Mouse (Mus musculus) lung, postnatal 0 days (tissue): ENCODE measurements around the gene Klf6. TPM values are rescaled to one million over a fixed set of nuclear protein-coding genes. Genes with fewer than 3 reads are reported as not detected.

Source experiments
- ATAC-seq: fragments of 200-750 bp; cut with Nextera tagmentation; 2 replicates; pipeline ENCODE4 v1.8.0; 2017; ENCODE audit warnings: moderate library complexity
- DNase-seq: peaks from one replicate; pipeline ENCODE4 v3.0.0-alpha.2; 2016; ENCODE audit warnings: low spot score
- H3K27ac ChIP-seq: fragments of 300-500 bp; sonication (generic); 2 replicates; pipeline ENCODE4 v1.5.1; 2014; ENCODE audit warnings: antibody characterized with exemption, mild to moderate bottlenecking, low read length, mixed read lengths
- H3K27me3 ChIP-seq: fragments of 300-500 bp; sonication (generic); replicated peaks from 2 replicates; pipeline ENCODE4 v1.6.1; 2014; ENCODE audit warnings: low read length, mixed read lengths; ENCODE audit not compliant: insufficient read depth
- H3K36me3 ChIP-seq: fragments of 300-500 bp; sonication (generic); 2 replicates; pipeline ENCODE4 v1.6.1; 2014; ENCODE audit warnings: low read length, mixed read lengths; ENCODE audit not compliant: insufficient read depth
- H3K4me1 ChIP-seq: fragments of 300-500 bp; sonication (generic); 2 replicates; pipeline ENCODE4 v1.6.1; 2014; ENCODE audit warnings: antibody characterized with exemption, low read depth, low read length, mixed read lengths; ENCODE audit not compliant: insufficient read depth
- H3K4me2 ChIP-seq: fragments of 300-500 bp; sonication (generic); replicated peaks from 2 replicates; pipeline ENCODE4 v1.6.1; 2014; ENCODE audit warnings: low read depth, mild to moderate bottlenecking, low read length, moderate library complexity, mixed read lengths
- H3K4me3 ChIP-seq: fragments of 300-500 bp; sonication (generic); 2 replicates; pipeline ENCODE4 v1.5.1; 2014; ENCODE audit warnings: low read depth, low read length
- H3K9ac ChIP-seq: fragments of 300-500 bp; sonication (generic); replicated peaks from 2 replicates; pipeline ENCODE4 v1.6.1; 2014; ENCODE audit warnings: low read depth, mild to moderate bottlenecking
- H3K9me3 ChIP-seq: fragments of 300-500 bp; sonication (generic); 2 replicates; pipeline ENCODE4 v1.6.1; 2016; ENCODE audit warnings: low read length, mixed read lengths
- CTCF ChIP-seq: IDR thresholded peaks from 2 replicates; pipeline ENCODE4 v1.5.1; 2016; ENCODE audit warnings: antibody characterized with exemption, mild to moderate bottlenecking
- EP300 ChIP-seq: IDR thresholded peaks from 2 replicates; pipeline ENCODE4 v1.6.1; 2016; ENCODE audit warnings: antibody characterized with exemption, mild to moderate bottlenecking, control low read depth
- WGBS: fragments of 180-500 bp; shearing (Covaris S2); extraction: QIAGEN DNeasy Blood & Tissue Kit; methylation state at CpG from one replicate; pipeline ENCODE4 v1.1.7; 2014; 5-methylcytosine and 5-hydroxymethylcytosine counted together
- polyA plus RNA-seq: library from polyadenylated mRNA; unstranded; fragments of >200 nt; fragmentation: Nextera tagmentation; extraction: Ambion mirVana; gene quantifications from 2 replicates; pipeline ENCODE4 v1.2.1, GENCODE M21; 2015

The Klf6 gene
- polyA plus RNA-seq, 1 experiment from 2014 or later: 201 TPM

DNA sequence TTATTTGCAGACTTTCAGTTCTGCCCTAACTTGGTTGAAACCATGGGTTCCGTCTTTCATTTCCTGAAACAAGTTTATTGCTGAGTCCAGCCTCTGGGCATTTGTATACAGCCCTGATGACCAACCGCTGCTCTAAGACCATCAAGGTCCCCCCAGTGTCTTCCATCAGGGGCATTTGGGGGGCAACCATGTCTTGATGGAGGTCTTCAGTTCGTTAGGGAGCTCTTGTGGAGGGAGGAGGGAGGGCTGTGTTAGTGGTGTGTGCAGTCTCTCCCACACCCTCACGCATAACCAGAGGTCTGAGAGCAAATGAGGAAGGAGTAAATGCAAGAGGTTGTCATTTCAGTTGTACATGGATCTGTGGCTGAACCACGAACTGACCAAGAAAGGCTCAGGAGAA, 26.9 kb downstream of the Klf6 start:
- Histone ChIP-seq H3K4me3 (no peak overlapping the region), H3K9ac (no peak overlapping the region), H3K36me3 (no peaks in the 10 kb centered on the region), H3K4me1 (no peaks in the 10 kb centered on the region), H3K4me2 (no peak overlapping the region), H3K27me3 (no peaks in the 10 kb centered on the region), H3K9me3 (no peaks in the 10 kb centered on the region), H3K27ac (no peak overlapping the region)
- no peak for ATAC-seq
- no peak for DNase-seq
- WGBS: 73% methylated on average over 5 of the region's 5 CpGs
- no peak for TF ChIP-seq EP300
- TF ChIP-seq CTCF: no peak

DNA sequence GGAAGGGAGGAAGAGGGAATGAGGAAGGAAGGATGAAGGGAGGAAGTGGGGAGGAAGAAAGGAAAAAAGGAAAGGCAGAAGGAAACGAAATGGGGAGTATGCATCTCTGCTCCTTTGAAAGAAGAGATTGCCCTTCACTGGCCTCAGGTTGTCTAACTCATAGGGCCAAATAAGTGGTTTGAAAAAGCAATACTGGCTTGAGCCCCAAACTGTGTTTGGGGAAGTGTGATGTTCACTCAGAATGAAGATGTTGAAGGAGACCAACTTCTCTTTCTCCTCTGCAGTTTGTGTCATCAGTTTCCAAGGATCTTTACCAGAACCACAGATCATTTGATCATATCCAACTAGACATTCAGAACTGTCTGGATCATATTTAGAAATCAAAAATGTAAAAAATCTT, 27.4 kb downstream of the Klf6 start:
- H3K27me3 ChIP-seq: no peaks in the 10 kb centered on the region
- DNase-seq (no peak), ATAC-seq (no peak)
- H3K4me2 ChIP-seq: no peak overlapping the region
- H3K4me1 ChIP-seq: no peaks in the 10 kb centered on the region
- H3K9ac ChIP-seq: no peak overlapping the region
- H3K27ac ChIP-seq: no peak overlapping the region
- H3K36me3 ChIP-seq: no peaks in the 10 kb centered on the region
- TF ChIP-seq EP300 (no peak), CTCF (no peak)
- H3K9me3 ChIP-seq: no peaks in the 10 kb centered on the region
- no peak overlapping the region for H3K4me3 ChIP-seq
- WGBS: 76% methylated on average over 1 of the region's 1 CpGs

DNA sequence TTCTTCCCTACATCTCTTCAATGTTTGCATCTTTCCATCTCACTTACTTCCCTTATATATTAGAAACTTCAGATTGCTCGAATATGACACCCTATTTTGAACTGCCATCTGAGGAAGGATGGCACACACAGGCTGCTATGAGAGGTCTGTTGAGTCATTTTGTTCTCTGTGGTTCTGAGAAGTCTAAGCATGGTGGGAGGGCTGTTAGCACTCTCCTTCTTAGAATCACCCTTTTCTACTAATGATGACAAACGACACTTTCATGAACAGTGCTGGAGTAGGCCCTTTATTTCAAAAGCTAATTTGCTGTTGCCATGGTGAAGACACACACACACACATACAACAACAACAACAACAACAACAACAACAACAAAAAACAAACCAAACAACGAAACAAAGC, 28.8 kb downstream of the Klf6 start:
- H3K27me3 ChIP-seq: no peaks in the 10 kb centered on the region

GRCm38 (mm10) chr13:5892684-5893447, 31.6 kb downstream of the Klf6 start:
- no peak overlapping the region for H3K4me2 ChIP-seq
- H3K27ac ChIP-seq: no peak overlapping the region
- TF ChIP-seq EP300 (no peak), CTCF (no peak)

More for the DNA sequence above, 28.8 kb downstream of the Klf6 start:
- DNase-seq (no peak), ATAC-seq (no peak)
- H3K4me3 ChIP-seq: no peak overlapping the region
- no peaks in the 10 kb centered on the region for H3K36me3 ChIP-seq
- no peak overlapping the region for H3K27ac ChIP-seq
- TF ChIP-seq CTCF: no peak
- TF ChIP-seq EP300: no peak
- no peaks in the 10 kb centered on the region for H3K9me3 ChIP-seq
- WGBS: 77% methylated on average over 3 of the region's 3 CpGs
- no peak overlapping the region for H3K4me2 ChIP-seq
- H3K4me1 ChIP-seq: no peaks in the 10 kb centered on the region
- no peak overlapping the region for H3K9ac ChIP-seq

DNA sequence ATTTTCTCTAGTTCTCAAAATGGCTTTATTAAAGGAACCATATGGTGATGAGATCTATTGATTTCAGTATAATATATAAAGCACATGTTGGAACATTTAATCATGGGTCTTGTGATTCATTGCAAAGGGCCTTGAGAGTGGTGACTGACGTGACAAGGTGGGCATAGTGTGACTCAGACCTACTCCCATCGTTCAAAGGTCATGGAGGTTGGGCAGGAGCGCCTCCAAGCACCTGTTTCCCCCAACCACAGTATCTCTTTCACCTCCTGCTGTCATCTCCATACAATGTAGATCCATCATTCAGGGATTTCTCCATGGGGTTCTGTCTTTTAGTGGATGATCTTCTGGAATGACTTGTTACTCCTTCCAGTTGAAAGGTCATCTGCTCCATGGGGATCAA, 33.6 kb downstream of the Klf6 start:
- WGBS: 72% methylated on average over 3 of the region's 3 CpGs
- DNase-seq (no peak), ATAC-seq (no peak)
- TF ChIP-seq CTCF: no peak
- no peak for TF ChIP-seq EP300
- H3K9ac ChIP-seq: no peak overlapping the region
- H3K4me1 ChIP-seq: no peaks in the 10 kb centered on the region
- H3K27ac ChIP-seq: no peak overlapping the region
- no peak overlapping the region for H3K4me3 ChIP-seq
- no peaks in the 10 kb centered on the region for H3K9me3 ChIP-seq
- no peak overlapping the region for H3K4me2 ChIP-seq
- H3K27me3 ChIP-seq: no peaks in the 10 kb centered on the region
- no peaks in the 10 kb centered on the region for H3K36me3 ChIP-seq

More at GRCm38 (mm10) chr13:5892684-5893447, 31.6 kb downstream of the Klf6 start:
- no peaks in the 10 kb centered on the region for H3K36me3 ChIP-seq
- no peaks in the 10 kb centered on the region for H3K9me3 ChIP-seq
- DNase-seq (no peak), ATAC-seq (no peak)
- H3K4me1 ChIP-seq: no peaks in the 10 kb centered on the region
- no peak overlapping the region for H3K9ac ChIP-seq
- no peaks in the 10 kb centered on the region for H3K27me3 ChIP-seq
- 58% methylated on average over 9 of the region's 9 CpGs for WGBS
- no peak overlapping the region for H3K4me3 ChIP-seq

DNA sequence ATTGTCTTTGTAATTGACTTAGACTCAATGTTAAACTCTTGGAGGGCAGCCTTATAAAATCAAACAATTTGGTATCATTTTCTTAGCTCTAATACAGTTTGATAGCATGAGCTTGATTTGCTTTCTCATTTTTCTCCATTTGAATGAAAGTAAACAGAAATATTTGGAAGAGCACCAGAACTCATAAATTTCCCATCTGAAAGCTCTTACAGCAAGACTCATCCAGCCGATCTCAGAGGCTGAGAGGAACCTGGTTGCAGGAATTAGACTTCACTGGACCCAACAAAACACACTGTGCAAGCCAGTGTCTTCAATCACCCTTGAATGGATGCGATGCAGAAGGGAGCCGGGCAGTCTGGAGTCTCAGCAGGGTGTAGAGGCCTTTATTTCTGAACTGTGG, 34.6 kb downstream of the Klf6 start:
- H3K4me3 ChIP-seq: no peak overlapping the region
- no peak overlapping the region for H3K9ac ChIP-seq
- H3K4me1 ChIP-seq: no peaks in the 10 kb centered on the region
- WGBS: 69% methylated on average over 3 of the region's 3 CpGs
- no peak for TF ChIP-seq CTCF
- no peak for TF ChIP-seq EP300
- H3K4me2 ChIP-seq: no peak overlapping the region
- no peaks in the 10 kb centered on the region for H3K9me3 ChIP-seq
- ATAC-seq (no peak), DNase-seq (no peak)
- H3K27ac ChIP-seq: no peak overlapping the region
- no peaks in the 10 kb centered on the region for H3K36me3 ChIP-seq
- H3K27me3 ChIP-seq: no peaks in the 10 kb centered on the region
